Mouse (Mus musculus) limb, embryonic 13.5 days (tissue): Measurements from ENCODE around the gene Eml3. TPM values are rescaled to one million over a fixed set of nuclear protein-coding genes. Genes with fewer than 3 reads are reported as not detected.
"Not testable (repeated sequence)": the region's sequence is repeated elsewhere in the genome, so short reads cannot be mapped to it uniquely, and the experiment has no call there.

Experiments
- ATAC-seq: fragments of 200-750 bp; cut with Nextera tagmentation; 2 replicates; pipeline ENCODE4 v1.8.0; 2017; ENCODE audit warnings: low read depth, moderate number of reproducible peaks, moderate TSS enrichment; ENCODE audit not compliant: low FRiP score
- H3K27ac ChIP-seq: fragments of 300-500 bp; sonication (generic); 2 replicates; pipeline ENCODE4 v1.5.1; 2015; ENCODE audit warnings: inconsistent platforms, mild to moderate bottlenecking, moderate library complexity
- H3K27me3 ChIP-seq: fragments of 300-500 bp; sonication (generic); 2 replicates; pipeline ENCODE4 v1.6.1; 2015; ENCODE audit warnings: mild to moderate bottlenecking, inconsistent platforms
- H3K36me3 ChIP-seq: fragments of 300-500 bp; sonication (generic); 2 replicates; pipeline ENCODE4 v1.6.1; 2015; ENCODE audit warnings: inconsistent platforms, mild to moderate bottlenecking, moderate library complexity
- H3K4me1 ChIP-seq: fragments of 300-500 bp; sonication (generic); 2 replicates; pipeline ENCODE4 v1.6.1; 2015; ENCODE audit warnings: inconsistent platforms
- H3K4me2 ChIP-seq: fragments of 300-500 bp; sonication (generic); replicated peaks from 2 replicates; pipeline ENCODE4 v1.6.1; 2015; ENCODE audit warnings: inconsistent platforms, mild to moderate bottlenecking, moderate library complexity
- H3K4me3 ChIP-seq: fragments of 300-500 bp; sonication (generic); 2 replicates; pipeline ENCODE4 v1.5.1; 2015; ENCODE audit warnings: moderate library complexity, mild to moderate bottlenecking, inconsistent platforms
- H3K9ac ChIP-seq: fragments of 300-500 bp; sonication (generic); 2 replicates; pipeline ENCODE4 v1.6.1; 2015; ENCODE audit warnings: mild to moderate bottlenecking, inconsistent platforms
- H3K9me3 ChIP-seq: fragments of 300-500 bp; sonication (generic); 2 replicates; pipeline ENCODE4 v1.6.1; 2016; ENCODE audit warnings: inconsistent platforms
- WGBS: fragments of 180-500 bp; shearing (Covaris S2); methylation state at CpG from one replicate; pipeline ENCODE4 v1.1.7; 2015; 5-methylcytosine and 5-hydroxymethylcytosine counted together
- polyA plus RNA-seq: library from polyadenylated mRNA; unstranded; fragments of >200 nt; fragmentation: Nextera tagmentation; extraction: Ambion mirVana; gene quantifications from 2 replicates; pipeline ENCODE4 v1.2.1, GENCODE M21; 2015

Eml3 gene
- polyA plus RNA-seq, 1 experiment from 2014 or later: 37.2 TPM

DNA sequence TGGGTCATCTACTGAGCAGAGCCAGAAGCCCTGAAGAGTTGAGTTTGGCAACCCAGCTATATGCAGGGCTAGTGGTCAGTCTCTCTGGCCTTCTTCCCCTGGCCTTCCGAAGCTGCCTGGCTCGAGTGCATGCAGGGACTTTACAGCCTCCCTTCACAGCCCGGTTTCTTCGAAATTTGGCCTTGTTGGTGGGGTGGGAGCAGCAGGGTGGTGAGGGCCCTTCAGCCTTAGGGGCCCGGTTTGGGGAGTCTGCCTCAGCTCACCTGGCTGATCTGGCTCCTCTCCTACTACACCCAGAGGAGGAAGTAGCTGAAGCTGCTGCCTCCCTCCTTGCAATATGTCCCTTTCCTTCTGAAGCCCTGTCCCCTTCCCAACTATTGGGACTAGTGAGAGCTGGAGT, 33.1 kb upstream of the Eml3 start:
- H3K4me3 ChIP-seq: not testable (repeated sequence)

DNA sequence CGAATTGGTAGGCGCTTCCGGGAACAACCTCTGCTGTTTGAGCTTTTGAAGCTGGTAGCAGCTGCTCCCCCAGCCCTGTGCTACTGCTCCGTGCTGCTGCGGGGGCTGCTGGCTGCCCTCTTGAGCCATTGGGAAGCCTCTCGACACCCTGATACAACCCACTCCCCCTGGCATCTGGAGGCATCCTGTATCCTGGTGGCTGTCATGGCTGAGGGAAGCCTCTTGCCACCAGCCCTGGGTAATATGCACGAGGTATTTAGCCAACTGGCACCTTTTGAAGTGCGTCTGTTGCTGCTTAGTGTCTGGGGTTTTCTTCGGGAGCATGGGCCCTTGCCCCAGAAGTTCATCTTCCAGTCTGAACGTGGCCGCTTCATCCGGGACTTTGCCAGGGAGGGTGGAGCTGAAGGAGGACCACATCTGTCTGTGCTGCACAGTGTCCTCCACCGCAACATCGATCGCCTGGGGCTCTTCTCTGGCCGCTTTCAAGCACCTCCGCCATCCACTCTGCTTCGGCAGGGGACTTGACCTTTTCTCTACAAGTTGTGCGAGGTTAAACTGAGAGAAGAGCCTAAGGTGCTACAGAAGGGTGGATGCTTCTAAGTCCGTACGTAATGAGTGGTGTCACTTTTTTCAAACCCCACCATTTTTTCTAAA, 32.0 kb upstream of the Eml3 start:
- Histone ChIP-seq H3K4me1 (peaks cover 45% of the 10 kb centered on the region), H3K4me3 (peak overlapping the region; percentile 93), H3K4me2 (peak overlapping the region; percentile 80), H3K9ac (peak overlapping the region; percentile 72), H3K36me3 (peaks cover 38% of the 10 kb centered on the region), H3K27ac (peak overlapping the region; percentile 90)
- peak; percentile 43 for ATAC-seq
- not testable (repeated sequence) for H3K9me3 ChIP-seq, H3K27me3 ChIP-seq
- 19% methylated on average over 21 of the region's 21 CpGs for WGBS

More for the DNA sequence above, 33.1 kb upstream of the Eml3 start:
- H3K4me1 ChIP-seq: peaks cover 45% of the 10 kb centered on the region
- H3K27me3 ChIP-seq, H3K27ac ChIP-seq, H3K4me2 ChIP-seq, ATAC-seq, H3K9me3 ChIP-seq: not testable (repeated sequence)
- H3K36me3 ChIP-seq: peaks cover 31% of the 10 kb centered on the region
- WGBS: 79% methylated on average over 5 of the region's 5 CpGs
- H3K9ac ChIP-seq: peak overlapping the region; percentile 72; the same call in 1 of the 2 replicates

DNA sequence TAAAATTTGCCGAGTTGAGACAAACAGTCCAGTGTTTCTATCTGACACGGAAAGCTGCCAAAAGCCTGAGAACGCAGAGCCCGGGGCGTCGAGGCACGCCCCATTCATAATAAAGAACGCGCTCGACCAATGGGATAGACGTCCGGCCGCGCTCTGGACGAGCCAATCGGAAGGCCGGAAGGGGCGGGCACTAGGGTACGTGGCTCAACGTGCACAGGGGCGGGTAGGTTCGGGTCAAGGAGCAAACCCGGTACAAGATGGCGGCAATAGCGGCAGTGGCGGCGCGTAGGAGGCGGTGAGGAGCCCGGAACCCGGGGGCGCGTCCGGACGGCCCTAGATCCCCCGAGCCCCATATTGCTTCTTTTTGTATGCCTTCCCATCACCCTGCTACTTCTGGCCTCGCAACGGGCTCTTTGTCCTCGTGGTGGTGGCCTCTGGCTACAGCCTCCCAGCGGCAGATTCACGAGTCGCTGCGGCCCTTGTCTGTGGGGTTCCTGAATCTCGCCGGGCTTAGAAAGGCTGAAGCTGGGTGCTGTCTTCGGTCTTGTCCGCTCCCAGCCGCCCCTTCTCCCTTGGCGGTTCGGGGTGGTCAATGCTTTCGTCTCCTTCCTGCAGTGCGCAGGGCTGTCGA, 31.4 kb upstream of the Eml3 start, which contains the start of gene Ganab:
TSS of gene Ganab (plus strand) at position 207 of the 631 bp plus-strand sequence.
- Histone ChIP-seq H3K27me3 (no peaks in the 10 kb centered on the region), H3K4me2 (peak within 1 kb of the TSS; percentile 80), H3K27ac (peak within 1 kb of the TSS; percentile 91), H3K4me3 (peak within 1 kb of the TSS; percentile 93), H3K36me3 (peaks cover 43% of the 10 kb centered on the region), H3K9me3 (no peaks in the 10 kb centered on the region), H3K4me1 (peaks cover 45% of the 10 kb centered on the region), H3K9ac (peak within 1 kb of the TSS; percentile 97)
- ATAC-seq: peak; percentile 99
- under 1% methylated on average over 53 of the region's 53 CpGs for WGBS

DNA sequence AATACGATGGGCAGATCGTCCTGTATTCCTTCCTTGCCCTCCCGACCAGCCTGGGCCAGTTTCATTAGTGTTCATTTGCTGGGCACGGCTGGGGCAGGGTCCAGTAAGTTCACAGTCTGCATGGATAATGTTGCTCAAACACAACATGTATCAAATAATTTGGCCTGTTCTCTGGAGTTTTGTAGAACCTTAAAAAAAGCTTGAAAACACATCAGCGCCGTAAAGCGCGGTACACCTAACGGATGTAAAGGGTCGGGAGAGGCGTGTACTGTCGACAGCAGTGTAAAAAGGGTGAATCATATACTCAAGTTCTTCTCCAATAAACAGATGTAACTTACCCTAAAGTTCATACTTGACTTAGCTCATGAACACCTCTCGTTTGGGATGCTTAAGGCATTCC, 30.8 kb upstream of the Eml3 start:
- no peak for ATAC-seq
- no peaks in the 10 kb centered on the region for H3K27me3 ChIP-seq
- H3K36me3 ChIP-seq: peaks cover 48% of the 10 kb centered on the region

DNA sequence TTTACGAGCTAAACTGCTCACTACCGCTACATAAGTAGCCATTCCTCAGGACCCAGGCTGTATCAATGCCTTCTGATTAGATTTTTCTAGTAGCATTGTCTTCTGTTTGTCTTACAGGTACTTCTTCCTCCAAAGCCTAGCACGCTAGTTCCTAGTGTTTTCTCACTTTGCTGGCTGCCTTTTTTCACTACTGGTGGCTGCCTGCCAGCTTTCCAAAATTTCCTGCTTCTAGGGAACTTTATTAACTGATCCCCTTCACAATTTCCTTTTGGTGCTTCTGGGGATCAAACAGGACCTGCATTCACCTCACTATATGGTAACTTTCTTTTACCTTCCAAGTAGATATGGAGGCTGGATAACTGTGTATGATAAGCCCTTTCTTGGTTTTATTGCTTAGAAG, 30.3 kb upstream of the Eml3 start:
- Histone ChIP-seq H3K9ac (peak overlapping the region; percentile 97), H3K9me3 (no peaks in the 10 kb centered on the region), H3K4me1 (peaks cover 38% of the 10 kb centered on the region), H3K27ac (no peak overlapping the region), H3K27me3 (no peaks in the 10 kb centered on the region), H3K36me3 (peaks cover 53% of the 10 kb centered on the region), H3K4me2 (peak overlapping the region; percentile 80), H3K4me3 (peak overlapping the region; percentile 93)
- ATAC-seq: no peak
- 33% methylated on average over 3 of the region's 3 CpGs for WGBS

More for the DNA sequence above, 30.8 kb upstream of the Eml3 start:
- Histone ChIP-seq H3K27ac (peak overlapping the region; percentile 91), H3K4me3 (peak overlapping the region; percentile 93), H3K9me3 (no peaks in the 10 kb centered on the region), H3K4me1 (peaks cover 43% of the 10 kb centered on the region), H3K4me2 (peak overlapping the region; percentile 80), H3K9ac (peak overlapping the region; percentile 97)
- WGBS: 9% methylated on average over 13 of the region's 13 CpGs

DNA sequence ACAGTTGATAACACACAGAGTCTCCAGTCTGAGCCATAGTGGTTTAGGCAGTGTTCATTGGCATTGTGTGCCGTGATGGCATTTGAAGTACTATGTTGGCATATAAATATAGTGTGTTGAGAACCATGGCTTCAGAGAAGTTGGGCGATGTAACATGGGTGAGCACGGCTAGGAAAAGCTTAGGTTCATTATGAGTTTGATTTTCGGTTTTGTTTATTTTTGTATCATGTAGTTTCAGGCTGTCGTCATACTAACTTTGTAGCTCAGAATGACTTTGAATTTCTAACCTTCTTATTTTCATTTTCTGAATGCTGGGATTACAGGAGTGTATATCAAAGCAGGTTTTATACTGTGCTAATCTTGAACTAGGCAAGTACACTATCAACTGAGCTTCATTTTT, 25.9 kb upstream of the Eml3 start:
- 98% methylated on average over 5 of the region's 5 CpGs for WGBS
- Histone ChIP-seq H3K27ac (no peak overlapping the region), H3K27me3 (no peaks in the 10 kb centered on the region), H3K9me3 (no peaks in the 10 kb centered on the region), H3K36me3 (peaks cover 67% of the 10 kb centered on the region), H3K4me1 (peaks cover 16% of the 10 kb centered on the region), H3K4me2 (no peak overlapping the region), H3K4me3 (no peak overlapping the region), H3K9ac (no peak overlapping the region)
- no peak for ATAC-seq

DNA sequence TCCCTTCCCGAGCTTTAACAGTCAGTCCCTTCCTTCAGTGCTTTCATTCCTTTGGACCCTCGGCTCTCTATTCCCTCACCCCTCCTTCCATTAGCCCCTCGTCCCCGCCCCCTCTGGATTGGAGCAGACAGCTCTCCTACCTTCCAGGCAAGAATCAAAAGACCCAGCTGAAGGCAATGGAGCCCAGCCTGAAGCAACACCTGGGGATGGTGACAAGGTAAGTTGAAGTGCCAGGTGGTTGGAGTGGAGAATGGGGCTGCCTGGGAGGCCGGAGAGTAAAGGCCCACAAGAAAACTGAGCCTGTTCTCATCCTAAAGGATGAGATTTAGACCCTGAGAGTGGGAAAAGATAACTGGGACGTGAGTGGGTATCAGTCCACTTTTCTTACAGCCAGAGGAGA, 20.8 kb upstream of the Eml3 start:
- H3K9me3 ChIP-seq: no peaks in the 10 kb centered on the region
- H3K27ac ChIP-seq: no peak overlapping the region
- H3K4me3 ChIP-seq: no peak overlapping the region
- no peak for ATAC-seq
- no peak overlapping the region for H3K4me2 ChIP-seq
- no peak overlapping the region for H3K9ac ChIP-seq
- H3K36me3 ChIP-seq: peaks cover 96% of the 10 kb centered on the region
- 92% methylated on average over 6 of the region's 6 CpGs for WGBS
- H3K27me3 ChIP-seq: no peaks in the 10 kb centered on the region
- H3K4me1 ChIP-seq: no peaks in the 10 kb centered on the region

DNA sequence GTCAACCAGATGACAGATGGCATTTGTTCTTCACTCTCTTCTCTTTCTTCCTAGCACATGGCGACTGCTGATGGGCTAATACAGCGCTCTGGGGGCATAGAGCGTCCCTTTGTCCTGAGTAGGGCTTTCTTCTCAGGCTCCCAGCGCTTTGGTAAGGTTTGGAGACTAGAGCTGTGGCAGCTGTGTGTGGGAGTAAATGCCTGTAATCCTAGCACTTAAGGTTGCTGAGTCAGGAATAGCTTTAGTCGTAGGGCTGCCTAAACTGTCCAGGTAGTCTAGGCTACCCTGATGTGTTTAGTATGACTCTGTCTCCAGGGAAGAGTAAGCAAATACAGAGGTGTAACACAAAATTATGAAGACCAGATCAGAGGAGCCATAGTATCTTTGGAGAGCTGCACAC, 17.5 kb upstream of the Eml3 start:
- peaks cover 100% of the 10 kb centered on the region for H3K36me3 ChIP-seq

DNA sequence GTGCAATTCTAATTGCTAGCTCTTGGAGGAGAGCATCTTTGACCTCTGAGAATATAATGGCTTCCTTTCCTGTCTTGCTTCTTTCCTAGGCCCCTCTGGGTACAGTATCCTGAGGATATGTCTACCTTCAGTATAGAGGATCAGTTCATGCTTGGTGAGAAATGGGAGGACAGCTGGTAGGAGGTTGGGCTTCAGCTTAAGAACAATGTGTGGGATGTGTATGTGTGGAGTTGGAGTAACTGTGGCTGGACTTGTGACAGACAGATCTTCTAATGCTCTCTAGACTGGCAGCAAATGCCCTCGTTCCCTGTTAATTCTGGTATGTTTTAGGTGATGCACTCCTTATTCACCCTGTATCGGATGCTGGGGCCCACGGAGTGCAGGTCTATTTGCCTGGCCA, 15.1 kb upstream of the Eml3 start:
- Histone ChIP-seq H3K27me3 (no peaks in the 10 kb centered on the region), H3K4me1 (no peaks in the 10 kb centered on the region)

More for the DNA sequence above, 17.5 kb upstream of the Eml3 start:
- Histone ChIP-seq H3K27ac (no peak overlapping the region), H3K27me3 (no peaks in the 10 kb centered on the region), H3K9me3 (no peaks in the 10 kb centered on the region), H3K4me1 (no peaks in the 10 kb centered on the region), H3K4me2 (no peak overlapping the region), H3K4me3 (no peak overlapping the region), H3K9ac (no peak overlapping the region)
- ATAC-seq: no peak
- 93% methylated on average over 5 of the region's 5 CpGs for WGBS

DNA sequence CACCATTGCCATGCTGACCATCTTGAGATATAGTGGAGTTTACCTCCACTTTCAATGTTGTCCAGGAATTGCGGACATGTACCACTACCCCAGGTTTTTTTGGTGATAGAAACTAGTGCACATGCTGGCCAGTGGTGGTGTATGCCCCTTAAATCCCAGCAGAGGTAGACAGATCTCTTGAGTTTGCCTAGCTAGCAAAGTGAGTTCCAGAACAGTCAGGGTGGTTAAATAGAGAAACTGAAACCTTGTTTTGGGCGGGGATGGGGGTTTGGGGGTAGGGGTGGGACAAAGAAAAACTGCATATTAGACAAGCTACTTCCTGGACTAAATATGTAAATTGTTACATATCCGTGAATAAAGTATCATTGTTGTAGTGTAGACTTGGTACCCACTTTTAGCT, 10.4 kb upstream of the Eml3 start:
- H3K36me3 ChIP-seq: peaks cover 35% of the 10 kb centered on the region

More for the DNA sequence above, 15.1 kb upstream of the Eml3 start:
- WGBS: 95% methylated on average over 3 of the region's 3 CpGs
- no peak overlapping the region for H3K27ac ChIP-seq
- no peak overlapping the region for H3K4me3 ChIP-seq
- H3K9ac ChIP-seq: no peak overlapping the region
- H3K9me3 ChIP-seq: no peaks in the 10 kb centered on the region
- peaks cover 83% of the 10 kb centered on the region for H3K36me3 ChIP-seq
- no peak for ATAC-seq
- no peak overlapping the region for H3K4me2 ChIP-seq

DNA sequence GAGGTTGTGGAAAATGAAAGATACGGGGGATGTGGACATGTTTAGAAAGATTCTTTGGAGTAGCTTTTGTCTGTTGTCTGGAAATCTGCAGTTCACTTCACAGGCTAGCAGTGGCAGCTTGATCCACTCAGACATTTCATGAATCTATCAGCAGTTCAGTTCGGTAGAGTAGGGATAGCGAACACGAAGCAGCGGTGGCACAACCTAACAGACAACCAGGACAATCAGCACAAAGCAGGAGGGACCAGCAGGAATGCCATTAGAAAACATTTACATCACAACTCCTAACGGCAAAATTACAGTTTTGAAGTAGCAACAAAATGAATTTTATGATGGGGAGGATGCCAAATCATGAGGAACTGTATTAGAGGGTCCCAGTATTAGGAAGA, 9.7 kb upstream of the Eml3 start:
- H3K9me3 ChIP-seq: no peaks in the 10 kb centered on the region
- peaks cover 28% of the 10 kb centered on the region for H3K36me3 ChIP-seq
- H3K27ac ChIP-seq: peak overlapping the region; percentile 80; the same call in 1 of the 2 replicates
- peak overlapping the region; percentile 77 for H3K4me2 ChIP-seq
- ATAC-seq: no peak
- 68% methylated on average over 6 of the region's 6 CpGs for WGBS
- no peaks in the 10 kb centered on the region for H3K27me3 ChIP-seq
- no peak overlapping the region for H3K9ac ChIP-seq
- peaks cover 13% of the 10 kb centered on the region for H3K4me1 ChIP-seq
- H3K4me3 ChIP-seq: peak overlapping the region; percentile 75

More for the DNA sequence above, 10.4 kb upstream of the Eml3 start:
- H3K9me3 ChIP-seq: no peaks in the 10 kb centered on the region
- H3K4me1 ChIP-seq: peaks cover 13% of the 10 kb centered on the region
- H3K4me3 ChIP-seq: no peak overlapping the region
- no peak for ATAC-seq
- no peak overlapping the region for H3K4me2 ChIP-seq
- no peak overlapping the region for H3K9ac ChIP-seq
- WGBS: 90% methylated on average over 3 of the region's 3 CpGs
- H3K27ac ChIP-seq: no peak overlapping the region
- no peaks in the 10 kb centered on the region for H3K27me3 ChIP-seq

DNA sequence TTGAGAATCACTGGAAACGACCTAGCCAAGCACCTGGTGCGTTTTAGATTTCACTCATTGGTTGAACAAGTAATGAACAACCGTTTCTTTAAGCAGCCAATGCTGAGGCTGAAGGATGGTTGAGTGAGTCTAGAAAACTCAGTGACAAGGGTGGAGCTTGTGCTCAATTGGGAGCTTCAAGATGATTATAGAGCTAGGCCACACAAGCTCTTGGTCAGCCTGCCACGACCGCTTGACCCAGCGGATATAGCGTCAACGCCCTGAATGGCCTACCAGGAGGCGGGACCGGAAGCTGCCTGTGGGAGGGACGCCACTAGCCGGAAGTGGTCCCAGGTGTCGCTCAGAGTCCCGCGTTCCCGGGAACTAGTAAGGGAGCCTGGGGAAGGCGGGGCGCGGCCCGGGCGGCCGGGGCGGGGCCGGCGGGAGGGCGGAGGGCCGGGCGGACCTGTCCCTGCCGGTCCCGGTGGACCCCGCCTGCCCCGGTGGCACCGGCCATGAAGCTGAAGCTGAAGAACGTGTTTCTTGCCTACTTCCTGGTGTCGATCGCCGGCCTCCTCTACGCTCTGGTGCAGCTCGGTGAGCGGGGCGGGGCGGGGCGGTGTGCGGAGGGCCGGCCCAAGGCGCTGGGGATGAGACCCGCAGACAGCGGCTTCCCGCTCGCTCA, 9.1 kb upstream of the Eml3 start, which contains the start of gene B3gat3:
TSS of gene B3gat3 (plus strand) at position 302 of the 664 bp plus-strand sequence.
- H3K9ac ChIP-seq: peak within 1 kb of the TSS; percentile 82
- H3K27ac ChIP-seq: peak within 1 kb of the TSS; percentile 80
- no peaks in the 10 kb centered on the region for H3K9me3 ChIP-seq
- WGBS: 2% methylated on average over 46 of the region's 50 CpGs
- peak within 1 kb of the TSS; percentile 77 for H3K4me2 ChIP-seq
- no peaks in the 10 kb centered on the region for H3K27me3 ChIP-seq
- ATAC-seq: peak; percentile 96
- H3K4me3 ChIP-seq: peak within 1 kb of the TSS; percentile 75
- H3K36me3 ChIP-seq: peaks cover 25% of the 10 kb centered on the region
- peaks cover 13% of the 10 kb centered on the region for H3K4me1 ChIP-seq
